Mouse (Mus musculus): ENCODE data around the gene Cep41.

The Cep41 gene

GRCm38 (mm10) chr6:30624763-30625162 lies 68.8 kb downstream of the Cep41 start:
- no peak for DNase-seq (ENCODE audit: low spot score)

- DNase-seq (ENCODE audit: low spot score), result no peak
These were observed 71.6 kb downstream of the Cep41 start for GRCm38 (mm10) chr6:30621986-30622389.

- no peak for DNase-seq (ENCODE audit: low spot score)
These were observed 72.6 kb downstream of the Cep41 start for GRCm38 (mm10) chr6:30620994-30621393.

GRCm38 (mm10) chr6:30620591-30620990 lies 73.0 kb downstream of the Cep41 start:
- no peak for DNase-seq (ENCODE audit: low spot score)

GRCm38 (mm10) chr6:30619606-30620005 lies 73.9 kb downstream of the Cep41 start:
- no peak for DNase-seq (ENCODE audit: low spot score)

- no peak for DNase-seq (ENCODE audit: low spot score)
These were observed 74.8 kb downstream of the Cep41 start for GRCm38 (mm10) chr6:30618735-30619134.

- DNase-seq (ENCODE audit: low spot score), result no peak
These were observed 75.5 kb downstream of the Cep41 start for GRCm38 (mm10) chr6:30617959-30618590.

GRCm38 (mm10) chr6:30617020-30617958 lies 76.3 kb downstream of the Cep41 start:
- DNase-seq (ENCODE audit: low spot score), result no peak

GRCm38 (mm10) chr6:30616491-30616941 lies 77.0 kb downstream of the Cep41 start:
- no peak for DNase-seq (ENCODE audit: low spot score)

- DNase-seq (ENCODE audit: low spot score), result no peak
These were observed 77.8 kb downstream of the Cep41 start for GRCm38 (mm10) chr6:30615741-30616140.

GRCm38 (mm10) chr6:30614251-30614650 lies 79.3 kb downstream of the Cep41 start:
- DNase-seq (ENCODE audit: low spot score), result no peak

- DNase-seq (ENCODE audit: low spot score), result no peak
These were observed 82.3 kb downstream of the Cep41 start for GRCm38 (mm10) chr6:30611212-30611611.

- no peak for DNase-seq (ENCODE audit: low spot score)
These were observed 82.8 kb downstream of the Cep41 start, which contains the start of gene Cpa5 for GRCm38 (mm10) chr6:30610710-30611109. Cpa5 (plus strand) TSS chr6:30611010.

GRCm38 (mm10) chr6:30605672-30606071 lies 87.9 kb downstream of the Cep41 start:
- no peak for DNase-seq (ENCODE audit: low spot score)

GRCm38 (mm10) chr6:30605111-30605510 lies 88.4 kb downstream of the Cep41 start:
- DNase-seq (ENCODE audit: low spot score), result no peak

- no peak for DNase-seq (ENCODE audit: low spot score)
These were observed 89.1 kb downstream of the Cep41 start for GRCm38 (mm10) chr6:30604342-30604867.
